Mouse (Mus musculus) testis, adult 2 months (tissue): ENCODE measurements at regions not wholly inside any gene's neighbourhood (a gene's known extent, or its start where the extent isn't known, plus 50 kb on each side); places are given as distances from the start of the nearest gene placed in this dataset.

ENCODE experiments used
- CTCF ChIP-seq: fragments of 200-500 bp; IDR thresholded peaks from 2 replicates; pipeline ENCODE4 v1.5.1; 2012; ENCODE audit warnings: low read depth, mild to moderate bottlenecking, inconsistent platforms, low read length, moderate library complexity; ENCODE audit not compliant: control insufficient read depth, insufficient read depth, insufficient replicate concordance
- POLR2A ChIP-seq: fragments of 200-500 bp; IDR thresholded peaks from 2 replicates; pipeline ENCODE4 v1.6.1; 2012; ENCODE audit warnings: low read depth, mild to moderate bottlenecking, inconsistent platforms, low read length, moderate library complexity; ENCODE audit not compliant: control insufficient read depth

GRCm38 (mm10) chr14:86215711-86216110 lies 925.3 kb downstream of the Diaph3 start:
- TF ChIP-seq CTCF (no peak), POLR2A (no peak)
